Mouse (Mus musculus) thymus, adult 2 months (tissue): ENCODE results near the gene Tagln2.

Source experiments
- CTCF ChIP-seq: fragments of 200-500 bp; IDR thresholded peaks from 2 replicates; pipeline ENCODE4 v1.5.1; 2012; ENCODE audit warnings: mild to moderate bottlenecking, control low read depth, low read length, moderate library complexity, borderline replicate concordance; ENCODE audit not compliant: control insufficient read depth, poor library complexity, insufficient read depth; ENCODE audit errors: extremely low read depth
- POLR2A ChIP-seq: fragments of 200-500 bp; IDR thresholded peaks from 2 replicates; pipeline ENCODE4 v1.6.1; 2012; ENCODE audit warnings: mild to moderate bottlenecking, low read length, control low read depth, moderate library complexity; ENCODE audit not compliant: control insufficient read depth, poor library complexity, insufficient read depth; ENCODE audit errors: extremely low read depth

GRCm38 (mm10) chr1:172468301-172468877 is 31.5 kb upstream of the Tagln2 start:
- TF ChIP-seq CTCF (no peak), POLR2A (no peak)
